Mouse (Mus musculus) natural killer cell, adult 2 months (primary cell): Measurements from ENCODE around the gene Sfrp5.

Experiments used
- DNase-seq, 2 experiments: peaks; one replicate each; pipeline ENCODE4 v3.0.0; 2022; ENCODE audit warnings: low spot score in 2 of 2

Sfrp5 gene

DNA sequence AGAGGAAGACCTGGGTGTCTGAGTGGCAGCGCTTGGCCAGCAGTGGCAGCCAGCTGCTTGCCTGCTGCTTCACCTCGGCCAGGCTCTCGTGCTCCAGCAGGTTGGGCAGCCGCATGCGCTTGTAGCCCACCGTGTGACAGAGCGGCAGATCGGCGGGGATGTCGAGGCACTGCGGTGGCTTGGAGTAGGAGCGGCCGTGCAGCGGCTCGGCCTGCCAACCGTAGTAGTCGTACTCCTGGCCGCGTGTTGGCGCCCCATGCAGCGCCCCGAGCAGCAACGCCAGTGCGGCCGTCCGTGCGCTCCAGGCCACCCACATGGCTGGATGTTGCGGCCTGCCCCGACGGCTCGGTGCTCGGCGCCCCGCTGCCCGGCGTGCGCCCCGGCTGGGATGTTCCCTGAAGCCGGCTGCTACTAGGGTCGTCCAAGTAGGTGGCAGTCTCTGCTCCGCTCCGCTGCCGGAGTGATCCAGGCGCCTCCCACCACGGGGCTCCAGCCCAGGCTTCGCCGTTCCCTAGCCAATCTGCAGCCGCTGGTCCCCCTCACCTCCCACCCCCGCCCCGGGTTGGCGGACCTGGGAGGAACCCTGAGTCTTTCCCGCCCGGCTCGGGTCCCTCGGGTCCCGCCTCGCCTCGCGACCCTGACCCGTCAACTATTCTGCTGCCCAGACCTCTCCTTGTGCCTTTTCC is at the start of gene Sfrp5:
TSS of gene Sfrp5 (minus strand) at position 557 of the 686 bp plus-strand sequence.
- DNase-seq = no peak

DNA sequence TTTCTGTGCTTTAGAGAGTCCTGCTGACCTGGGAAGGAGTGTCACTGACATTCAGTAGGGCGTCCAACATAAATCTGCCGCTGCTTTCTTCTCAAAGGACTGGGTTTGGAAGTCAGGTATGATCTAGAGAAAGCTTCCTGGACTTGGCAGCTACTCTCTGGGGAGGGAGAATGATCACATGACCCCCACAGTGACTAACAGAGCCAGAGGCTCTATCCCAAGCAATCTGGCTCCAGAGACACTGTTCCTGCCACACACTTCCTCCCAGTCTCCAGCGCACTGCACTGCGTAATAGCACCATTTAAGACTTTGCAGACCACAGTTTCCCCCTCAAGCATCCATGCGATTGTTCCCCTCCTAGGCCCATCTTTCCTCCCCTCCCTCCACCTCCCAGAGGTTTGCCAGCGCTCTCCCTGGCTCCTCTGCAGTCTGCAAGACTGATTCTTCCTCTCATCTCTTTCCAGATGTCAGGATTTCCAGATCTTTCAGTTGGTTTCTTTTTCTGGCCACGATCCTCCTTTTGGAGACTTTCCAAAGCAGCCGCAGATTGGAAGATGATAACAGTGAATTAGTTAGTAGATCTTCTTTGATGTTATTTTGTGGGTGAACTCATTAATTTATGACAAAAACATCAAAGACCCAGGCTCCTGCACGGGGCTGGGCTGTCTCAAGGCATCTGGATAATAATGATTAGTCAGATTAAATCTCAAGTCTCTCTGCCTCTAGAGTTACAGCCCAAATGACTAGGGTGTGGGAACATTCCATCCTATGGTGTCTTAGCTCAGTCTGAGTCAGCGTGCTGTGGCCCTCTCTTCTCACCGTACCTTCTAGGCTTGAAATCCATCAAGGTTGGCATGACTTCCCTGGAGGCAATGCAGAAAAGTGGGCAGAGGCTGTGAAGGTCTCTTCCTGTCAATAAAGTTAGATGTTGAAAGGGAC is 48.2 kb upstream of the Sfrp5 start:
- DNase-seq = no peak

- DNase-seq = no peak
These were observed 45.5 kb upstream of the Sfrp5 start, which contains the start of gene Golga7b for GRCm38 (mm10) chr19:42247519-42247918. Gene Golga7b (plus strand): TSS chr19:42247574.

- DNase-seq = no peak
These were observed 44.6 kb upstream of the Sfrp5 start for GRCm38 (mm10) chr19:42246626-42247025.

DNA sequence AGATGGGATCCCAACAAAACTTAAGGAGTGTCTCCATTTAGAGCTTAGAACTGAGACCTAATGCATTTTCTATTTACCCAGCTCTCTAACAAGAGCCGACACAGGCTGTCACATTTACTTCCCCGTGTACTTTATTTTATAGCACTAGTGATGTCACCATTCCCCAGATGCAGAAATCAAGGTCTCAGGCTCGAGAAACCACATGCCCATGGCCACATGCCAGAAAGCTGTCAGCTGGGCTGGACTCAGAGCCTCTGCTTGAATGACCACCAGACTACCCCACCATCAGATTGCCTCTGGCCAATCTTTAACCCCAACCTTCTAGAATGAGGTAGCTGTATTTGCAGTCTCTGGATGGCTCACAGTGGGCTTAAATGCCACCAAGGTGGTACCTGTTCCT is 41.3 kb upstream of the Sfrp5 start:
- DNase-seq = no peak

DNA sequence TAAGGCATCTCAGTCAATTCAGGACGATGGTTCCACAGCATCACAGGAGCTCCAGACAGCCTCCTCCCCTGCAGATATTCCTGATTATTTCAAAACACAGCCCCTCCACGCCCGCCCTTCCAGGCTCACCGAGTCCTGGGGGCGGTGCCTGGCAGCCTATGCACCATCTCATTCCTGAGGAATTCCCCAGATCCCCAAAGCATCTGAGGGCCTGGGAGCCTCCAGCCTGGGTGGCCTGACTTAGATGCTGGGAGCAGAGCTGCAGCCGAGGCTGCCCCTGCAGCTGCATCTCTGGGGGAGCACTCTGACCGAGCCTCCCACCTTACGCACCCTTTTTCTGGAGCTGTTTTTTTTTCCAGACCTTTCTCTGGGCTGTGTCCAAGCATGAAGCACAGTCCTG is 38.8 kb upstream of the Sfrp5 start:
- DNase-seq = no peak

DNA sequence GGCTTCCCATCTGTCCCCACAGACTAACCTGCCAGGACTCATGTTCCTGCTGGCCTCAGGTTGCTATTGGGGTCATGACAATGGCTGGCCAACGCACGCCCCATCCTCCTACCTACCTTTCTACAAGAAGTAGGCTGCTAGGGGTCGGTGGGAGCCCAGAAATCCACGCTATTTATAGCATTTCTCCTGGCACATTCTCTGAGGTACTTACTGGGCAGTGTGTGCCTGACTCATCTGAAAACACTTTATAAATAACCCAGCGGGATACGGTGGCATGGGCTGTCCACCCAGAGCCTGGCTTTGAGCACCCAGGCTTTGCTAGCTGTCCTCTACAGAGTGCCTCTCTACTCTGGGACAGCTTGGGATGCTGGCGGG is 36.3 kb upstream of the Sfrp5 start:
- DNase-seq = no peak

- no peak for DNase-seq
These were observed 35.7 kb upstream of the Sfrp5 start for GRCm38 (mm10) chr19:42237602-42238340.

GRCm38 (mm10) chr19:42230986-42231385 is 28.9 kb upstream of the Sfrp5 start:
- no peak for DNase-seq

- DNase-seq = no peak
These were observed 28.2 kb upstream of the Sfrp5 start for GRCm38 (mm10) chr19:42230288-42230568.

GRCm38 (mm10) chr19:42229499-42230287 is 27.6 kb upstream of the Sfrp5 start:
- DNase-seq = no peak

GRCm38 (mm10) chr19:42226451-42226850 is 24.4 kb upstream of the Sfrp5 start:
- DNase-seq = no peak

GRCm38 (mm10) chr19:42217374-42217763 is 15.3 kb upstream of the Sfrp5 start:
- no peak for DNase-seq

GRCm38 (mm10) chr19:42216699-42217373 is 14.8 kb upstream of the Sfrp5 start:
- no peak for DNase-seq

DNA sequence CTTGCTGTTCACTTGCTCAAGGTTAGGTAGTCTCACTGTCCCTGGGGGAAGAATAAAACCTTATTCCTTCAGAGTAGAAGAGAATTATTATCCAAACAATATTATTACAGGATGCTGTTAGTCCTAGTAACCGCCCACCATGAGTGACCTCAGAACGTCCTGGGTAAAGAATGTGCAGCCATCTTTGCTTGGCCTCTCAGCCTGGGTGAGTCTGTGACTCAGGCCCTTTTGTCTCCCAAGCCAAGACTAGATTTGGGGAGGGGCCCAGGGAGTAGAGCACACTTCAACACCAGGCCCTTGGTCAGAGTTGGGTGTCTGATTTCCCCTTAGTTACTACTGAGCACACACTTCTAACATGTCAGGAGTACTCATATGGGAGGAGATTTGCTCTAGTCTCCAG is 12.5 kb upstream of the Sfrp5 start:
- no peak for DNase-seq

- DNase-seq = no peak
These were observed 9.9 kb upstream of the Sfrp5 start for GRCm38 (mm10) chr19:42211936-42212335.

- no peak for DNase-seq
These were observed 7.9 kb upstream of the Sfrp5 start for GRCm38 (mm10) chr19:42209976-42210375.

- DNase-seq = no peak
These were observed 7.4 kb upstream of the Sfrp5 start for GRCm38 (mm10) chr19:42209485-42209884.

- no peak for DNase-seq
These were observed 3.1 kb upstream of the Sfrp5 start for GRCm38 (mm10) chr19:42205201-42205600.

GRCm38 (mm10) chr19:42204306-42204705 is 2.3 kb upstream of the Sfrp5 start:
- DNase-seq = no peak

DNA sequence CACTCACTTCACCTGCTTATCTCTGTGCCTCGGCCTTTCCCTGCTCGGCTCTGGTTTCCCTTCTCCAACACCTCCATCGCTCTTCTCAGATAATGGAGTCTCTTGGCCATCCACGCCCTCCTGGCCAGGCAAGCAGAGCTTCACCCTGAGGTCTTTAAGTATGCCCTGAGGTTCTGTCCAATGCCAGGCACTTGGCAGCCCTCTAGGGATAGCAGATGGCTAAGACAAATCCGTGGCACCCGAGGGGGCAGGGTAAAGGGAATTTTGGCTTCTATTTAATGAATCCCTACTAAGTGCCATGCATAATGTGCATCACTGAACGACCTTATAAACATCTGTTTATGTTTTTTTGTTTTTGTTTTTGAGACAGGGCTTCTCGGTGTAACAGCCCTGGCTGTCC is 415 bp upstream of the Sfrp5 start:
- no peak for DNase-seq
